Mouse (Mus musculus) embryonic facial prominence, embryonic 11.5 days (tissue): ENCODE results near the gene Pklr. TPM values are rescaled to one million over a fixed set of nuclear protein-coding genes. Genes with fewer than 3 reads are reported as not detected.

ENCODE experiments used
- ATAC-seq: fragments of 200-750 bp; cut with Nextera tagmentation; replicated peaks from 2 replicates; pipeline ENCODE4 v1.8.0; 2017; ENCODE audit warnings: low read depth; ENCODE audit not compliant: insufficient number of reproducible peaks, low FRiP score, low TSS enrichment
- DNase-seq: peaks from one replicate; pipeline ENCODE4 v3.0.0-alpha.2; 2015; ENCODE audit warnings: low spot score
- H3K27ac ChIP-seq: fragments of 300-500 bp; sonication (generic); replicated peaks from 2 replicates; pipeline ENCODE4 v1.5.1; 2014; ENCODE audit warnings: mild to moderate bottlenecking, low read depth, low read length, control low read depth
- H3K27me3 ChIP-seq: fragments of 300-500 bp; sonication (generic); 2 replicates; pipeline ENCODE4 v1.6.1; 2014; ENCODE audit warnings: mild to moderate bottlenecking, low read length, moderate library complexity, mixed read lengths; ENCODE audit not compliant: control insufficient read depth, insufficient read depth
- H3K36me3 ChIP-seq: fragments of 300-500 bp; sonication (generic); replicated peaks from 2 replicates; pipeline ENCODE4 v1.6.1; 2014; ENCODE audit warnings: low read depth, mild to moderate bottlenecking, low read length, moderate library complexity, mixed read lengths; ENCODE audit not compliant: control insufficient read depth, insufficient read depth
- H3K4me1 ChIP-seq: fragments of 300-500 bp; sonication (generic); 2 replicates; pipeline ENCODE4 v1.6.1; 2014; ENCODE audit warnings: low read length, mixed read lengths; ENCODE audit not compliant: control insufficient read depth, insufficient read depth
- H3K4me2 ChIP-seq: fragments of 300-500 bp; sonication (generic); 2 replicates; pipeline ENCODE4 v1.6.1; 2014; ENCODE audit warnings: low read depth, mild to moderate bottlenecking, control low read depth, low read length, moderate library complexity
- H3K4me3 ChIP-seq: fragments of 300-500 bp; sonication (generic); 2 replicates; pipeline ENCODE4 v1.5.1; 2014; ENCODE audit warnings: low read depth, low read length, control low read depth
- H3K9ac ChIP-seq: fragments of 300-500 bp; sonication (generic); replicated peaks from 2 replicates; pipeline ENCODE4 v1.6.1; 2014; ENCODE audit warnings: mild to moderate bottlenecking, control low read depth, low read length
- H3K9me3 ChIP-seq: fragments of 300-500 bp; sonication (generic); replicated peaks from 2 replicates; pipeline ENCODE4 v1.6.1; 2016; ENCODE audit warnings: mild to moderate bottlenecking, low read length, inconsistent platforms, mixed read lengths; ENCODE audit not compliant: control insufficient read depth
- WGBS: fragments of 180-500 bp; shearing (Covaris S2); extraction: QIAGEN DNeasy Blood & Tissue Kit; methylation state at CpG from one replicate; pipeline ENCODE4 v1.1.7; 2014; 5-methylcytosine and 5-hydroxymethylcytosine counted together
- polyA plus RNA-seq: library from polyadenylated mRNA; unstranded; fragments of >200 nt; fragmentation: Nextera tagmentation; extraction: Ambion mirVana; gene quantifications from 2 replicates; pipeline ENCODE4 v1.2.1, GENCODE M21; 2014

Gene Pklr
- polyA plus RNA-seq = 1.5 and 2.0 TPM in 2 replicates

GRCm38 (mm10) chr3:89135958-89136357 lies at the start of gene Pklr:
Pklr (plus strand) TSS chr3:89136142.
- H3K4me1 ChIP-seq = no peaks in the 10 kb centered on the region
- H3K9ac ChIP-seq = no peak within 1 kb of the TSS
- H3K4me2 ChIP-seq = no peak within 1 kb of the TSS; the same call in 1 of the 2 replicates
- no peak within 1 kb of the TSS for H3K4me3 ChIP-seq
- H3K9me3 ChIP-seq = no peaks in the 10 kb centered on the region
- DNase-seq (no peak), ATAC-seq (no peak)
- no peak within 1 kb of the TSS for H3K27ac ChIP-seq
- no peaks in the 10 kb centered on the region for H3K36me3 ChIP-seq
- H3K27me3 ChIP-seq = no peaks in the 10 kb centered on the region
- WGBS = 58% methylated on average over 3 of the region's 3 CpGs

GRCm38 (mm10) chr3:89087338-89088110 lies 48.4 kb upstream of the Pklr start:
- Histone ChIP-seq H3K4me1 (no peaks in the 10 kb centered on the region; the same call in 1 of the 2 replicates), H3K36me3 (no peaks in the 10 kb centered on the region), H3K27ac (no peak overlapping the region), H3K9me3 (no peaks in the 10 kb centered on the region), H3K4me2 (peak overlapping the region; percentile 34; the same call in 1 of the 2 replicates), H3K9ac (peak overlapping the region; percentile 22; the same call in 1 of the 2 replicates), H3K27me3 (peaks cover 8% of the 10 kb centered on the region), H3K4me3 (no peak overlapping the region)
- ATAC-seq = no peak
- DNase-seq = peak; percentile 88
- 28% methylated on average over 21 of the region's 21 CpGs for WGBS

- no peak overlapping the region; the same call in 1 of the 2 replicates for H3K9ac ChIP-seq
Measured at GRCm38 (mm10) chr3:89088974-89089373, 47.0 kb upstream of the Pklr start.

GRCm38 (mm10) chr3:89089882-89090591 lies 45.9 kb upstream of the Pklr start:
- H3K27ac ChIP-seq = peak overlapping the region; percentile 28; the same call in 1 of the 2 replicates
- DNase-seq = peak; percentile 89
- WGBS = under 1% methylated on average over 40 of the region's 40 CpGs

More at GRCm38 (mm10) chr3:89088974-89089373, 47.0 kb upstream of the Pklr start:
- H3K27ac ChIP-seq = no peak overlapping the region
- no peaks in the 10 kb centered on the region for H3K9me3 ChIP-seq
- ATAC-seq (no peak), DNase-seq (no peak)
- H3K27me3 ChIP-seq = peaks cover 9% of the 10 kb centered on the region
- no peaks in the 10 kb centered on the region; the same call in 1 of the 2 replicates for H3K4me1 ChIP-seq
- peak overlapping the region; percentile 61 for H3K4me3 ChIP-seq
- WGBS = 62% methylated on average over 14 of the region's 14 CpGs
- no peaks in the 10 kb centered on the region for H3K36me3 ChIP-seq
- H3K4me2 ChIP-seq = peak overlapping the region; percentile 100

GRCm38 (mm10) chr3:89090694-89091655 lies 45.0 kb upstream of the Pklr start:
- no peaks in the 10 kb centered on the region; the same call in 1 of the 2 replicates for H3K4me1 ChIP-seq
- H3K27ac ChIP-seq = peak overlapping the region; percentile 28; the same call in 1 of the 2 replicates
- DNase-seq (peak; percentile 82), ATAC-seq (peak; percentile 60)
- H3K36me3 ChIP-seq = peaks cover 1% of the 10 kb centered on the region
- H3K4me3 ChIP-seq = peak overlapping the region; percentile 61
- H3K9me3 ChIP-seq = no peaks in the 10 kb centered on the region
- under 1% methylated on average over 64 of the region's 74 CpGs for WGBS
- H3K9ac ChIP-seq = peak overlapping the region; percentile 74
- H3K4me2 ChIP-seq = peak overlapping the region; percentile 100
- H3K27me3 ChIP-seq = peaks cover 9% of the 10 kb centered on the region

More at GRCm38 (mm10) chr3:89089882-89090591, 45.9 kb upstream of the Pklr start:
- peaks cover 9% of the 10 kb centered on the region for H3K27me3 ChIP-seq
- no peaks in the 10 kb centered on the region for H3K36me3 ChIP-seq
- no peaks in the 10 kb centered on the region; the same call in 1 of the 2 replicates for H3K4me1 ChIP-seq
- ATAC-seq = peak; percentile 61
- H3K4me2 ChIP-seq = peak overlapping the region; percentile 100
- peak overlapping the region; percentile 74 for H3K9ac ChIP-seq
- peak overlapping the region; percentile 61 for H3K4me3 ChIP-seq
- no peaks in the 10 kb centered on the region for H3K9me3 ChIP-seq

GRCm38 (mm10) chr3:89091811-89092508 lies 44.0 kb upstream of the Pklr start:
- peak overlapping the region; percentile 74; the same call in 1 of the 2 replicates for H3K9ac ChIP-seq
- ATAC-seq (no peak), DNase-seq (no peak)
- H3K4me2 ChIP-seq = peak overlapping the region; percentile 100
- no peaks in the 10 kb centered on the region; the same call in 1 of the 2 replicates for H3K4me1 ChIP-seq
- peaks cover 9% of the 10 kb centered on the region for H3K27me3 ChIP-seq
- H3K27ac ChIP-seq = no peak overlapping the region
- H3K36me3 ChIP-seq = peaks cover 3% of the 10 kb centered on the region
- WGBS = 10% methylated on average over 20 of the region's 20 CpGs
- H3K9me3 ChIP-seq = no peaks in the 10 kb centered on the region
- peak overlapping the region; percentile 61 for H3K4me3 ChIP-seq
